Mouse (Mus musculus): ENCODE data around the gene Chst3. TPM values are rescaled to one million over a fixed set of nuclear protein-coding genes. Genes with fewer than 3 reads are reported as not detected.

The Chst3 gene
- polyA plus RNA-seq, 1 experiment from 2014 or later, result 1.5 TPM

GRCm38 (mm10) chr10:60174506-60174905, 44.6 kb downstream of the Chst3 start:
- Histone ChIP-seq H3K4me2 (replicated peaks; ENCODE audit: low read depth, low read length) (no peak overlapping the region), H3K4me3 (ENCODE audit: low read depth, low read length) (no peak overlapping the region), H3K9me3 (ENCODE audit: control insufficient read depth, low read length) (no peaks in the 10 kb centered on the region), H3K27ac (ENCODE audit: low read depth, low read length) (no peak overlapping the region), H3K27me3 (ENCODE audit: control insufficient read depth, insufficient read depth, low read length) (no peaks in the 10 kb centered on the region), H3K36me3 (ENCODE audit: control insufficient read depth, insufficient read depth, low read length) (no peaks in the 10 kb centered on the region), H3K4me1 (replicated peaks; ENCODE audit: control insufficient read depth, insufficient read depth, low read length) (no peaks in the 10 kb centered on the region), H3K9ac (ENCODE audit: low read depth, low read length) (no peak overlapping the region)
- 72% methylated on average over 3 of the region's 3 CpGs for WGBS
- DNase-seq (ENCODE audit: low spot score), result no peak
- ATAC-seq (ENCODE audit: low FRiP score), result no peak

- no peak overlapping the region for H3K27ac ChIP-seq (ENCODE audit: low read depth, low read length)
- DNase-seq (ENCODE audit: low spot score), result no peak
Observed at GRCm38 (mm10) chr10:60173035-60173434, 46.0 kb downstream of the Chst3 start.

GRCm38 (mm10) chr10:60172306-60172705, 46.8 kb downstream of the Chst3 start:
- Histone ChIP-seq H3K27me3 (ENCODE audit: control insufficient read depth, insufficient read depth, low read length) (no peaks in the 10 kb centered on the region), H3K27ac (ENCODE audit: low read depth, low read length) (no peak overlapping the region), H3K9ac (ENCODE audit: low read depth, low read length) (no peak overlapping the region), H3K4me2 (replicated peaks; ENCODE audit: low read depth, low read length) (no peak overlapping the region), H3K9me3 (ENCODE audit: control insufficient read depth, low read length) (no peaks in the 10 kb centered on the region), H3K36me3 (ENCODE audit: control insufficient read depth, insufficient read depth, low read length) (no peaks in the 10 kb centered on the region), H3K4me3 (ENCODE audit: low read depth, low read length) (no peak overlapping the region), H3K4me1 (replicated peaks; ENCODE audit: control insufficient read depth, insufficient read depth, low read length) (no peaks in the 10 kb centered on the region)
- DNase-seq (ENCODE audit: low spot score), result no peak
- no peak for ATAC-seq (ENCODE audit: low FRiP score)
- WGBS, result 93% methylated on average over 4 of the region's 4 CpGs

More at GRCm38 (mm10) chr10:60173035-60173434, 46.0 kb downstream of the Chst3 start:
- H3K4me3 ChIP-seq (ENCODE audit: low read depth, low read length), result no peak overlapping the region
- H3K27me3 ChIP-seq (ENCODE audit: control insufficient read depth, insufficient read depth, low read length), result no peaks in the 10 kb centered on the region
- WGBS, result 89% methylated on average over 10 of the region's 10 CpGs
- H3K9ac ChIP-seq (ENCODE audit: low read depth, low read length), result no peak overlapping the region
- H3K36me3 ChIP-seq (ENCODE audit: control insufficient read depth, insufficient read depth, low read length), result no peaks in the 10 kb centered on the region
- no peaks in the 10 kb centered on the region for H3K4me1 ChIP-seq (replicated peaks; ENCODE audit: control insufficient read depth, insufficient read depth, low read length)
- no peaks in the 10 kb centered on the region for H3K9me3 ChIP-seq (ENCODE audit: control insufficient read depth, low read length)
- ATAC-seq (ENCODE audit: low FRiP score), result no peak
- H3K4me2 ChIP-seq (replicated peaks; ENCODE audit: low read depth, low read length), result no peak overlapping the region

- ATAC-seq (ENCODE audit: low FRiP score) (no peak), DNase-seq (ENCODE audit: low spot score) (no peak)
- Histone ChIP-seq H3K36me3 (ENCODE audit: control insufficient read depth, insufficient read depth, low read length) (no peaks in the 10 kb centered on the region), H3K4me1 (replicated peaks; ENCODE audit: control insufficient read depth, insufficient read depth, low read length) (no peaks in the 10 kb centered on the region), H3K4me2 (replicated peaks; ENCODE audit: low read depth, low read length) (no peak overlapping the region), H3K9me3 (ENCODE audit: control insufficient read depth, low read length) (no peaks in the 10 kb centered on the region), H3K27me3 (ENCODE audit: control insufficient read depth, insufficient read depth, low read length) (no peaks in the 10 kb centered on the region), H3K9ac (ENCODE audit: low read depth, low read length) (no peak overlapping the region), H3K4me3 (ENCODE audit: low read depth, low read length) (no peak overlapping the region), H3K27ac (ENCODE audit: low read depth, low read length) (no peak overlapping the region)
- WGBS, result 97% methylated on average over 5 of the region's 5 CpGs
Observed at GRCm38 (mm10) chr10:60171368-60171767, 47.7 kb downstream of the Chst3 start.

- WGBS, result 83% methylated on average over 10 of the region's 10 CpGs
Observed at GRCm38 (mm10) chr10:60170326-60171089, 48.6 kb downstream of the Chst3 start.

GRCm38 (mm10) chr10:60168960-60169359, 50.1 kb downstream of the Chst3 start:
- Histone ChIP-seq H3K9ac (ENCODE audit: low read depth, low read length) (no peak overlapping the region), H3K36me3 (ENCODE audit: control insufficient read depth, insufficient read depth, low read length) (no peaks in the 10 kb centered on the region), H3K4me1 (replicated peaks; ENCODE audit: control insufficient read depth, insufficient read depth, low read length) (no peaks in the 10 kb centered on the region), H3K4me3 (ENCODE audit: low read depth, low read length) (no peak overlapping the region), H3K27me3 (ENCODE audit: control insufficient read depth, insufficient read depth, low read length) (no peaks in the 10 kb centered on the region), H3K27ac (ENCODE audit: low read depth, low read length) (no peak overlapping the region), H3K9me3 (ENCODE audit: control insufficient read depth, low read length) (no peaks in the 10 kb centered on the region), H3K4me2 (replicated peaks; ENCODE audit: low read depth, low read length) (no peak overlapping the region)
- no peak for DNase-seq (ENCODE audit: low spot score)
- 67% methylated on average over 3 of the region's 3 CpGs for WGBS
- ATAC-seq (ENCODE audit: low FRiP score), result no peak

More at GRCm38 (mm10) chr10:60170326-60171089, 48.6 kb downstream of the Chst3 start:
- ATAC-seq (ENCODE audit: low FRiP score) (no peak), DNase-seq (ENCODE audit: low spot score) (no peak)
- no peak overlapping the region for H3K9ac ChIP-seq (ENCODE audit: low read depth, low read length)
- no peak overlapping the region for H3K27ac ChIP-seq (ENCODE audit: low read depth, low read length)
- no peaks in the 10 kb centered on the region for H3K9me3 ChIP-seq (ENCODE audit: control insufficient read depth, low read length)
- H3K4me2 ChIP-seq (replicated peaks; ENCODE audit: low read depth, low read length), result no peak overlapping the region
- no peaks in the 10 kb centered on the region for H3K27me3 ChIP-seq (ENCODE audit: control insufficient read depth, insufficient read depth, low read length)
- no peak overlapping the region for H3K4me3 ChIP-seq (ENCODE audit: low read depth, low read length)
- no peaks in the 10 kb centered on the region for H3K36me3 ChIP-seq (ENCODE audit: control insufficient read depth, insufficient read depth, low read length)
- H3K4me1 ChIP-seq (replicated peaks; ENCODE audit: control insufficient read depth, insufficient read depth, low read length), result no peaks in the 10 kb centered on the region

GRCm38 (mm10) chr10:60168306-60168705, 50.8 kb downstream of the Chst3 start:
- no peak for ATAC-seq (ENCODE audit: low FRiP score)
- WGBS, result 82% methylated on average over 2 of the region's 2 CpGs
- Histone ChIP-seq H3K4me1 (replicated peaks; ENCODE audit: control insufficient read depth, insufficient read depth, low read length) (no peaks in the 10 kb centered on the region), H3K36me3 (ENCODE audit: control insufficient read depth, insufficient read depth, low read length) (no peaks in the 10 kb centered on the region), H3K9me3 (ENCODE audit: control insufficient read depth, low read length) (no peaks in the 10 kb centered on the region), H3K4me3 (ENCODE audit: low read depth, low read length) (no peak overlapping the region), H3K9ac (ENCODE audit: low read depth, low read length) (no peak overlapping the region), H3K4me2 (replicated peaks; ENCODE audit: low read depth, low read length) (no peak overlapping the region), H3K27ac (ENCODE audit: low read depth, low read length) (no peak overlapping the region), H3K27me3 (ENCODE audit: control insufficient read depth, insufficient read depth, low read length) (no peaks in the 10 kb centered on the region)
- no peak for DNase-seq (ENCODE audit: low spot score)

GRCm38 (mm10) chr10:60166068-60166467, 53.0 kb downstream of the Chst3 start:
- Histone ChIP-seq H3K9me3 (ENCODE audit: control insufficient read depth, low read length) (no peaks in the 10 kb centered on the region), H3K27ac (ENCODE audit: low read depth, low read length) (no peak overlapping the region), H3K4me1 (replicated peaks; ENCODE audit: control insufficient read depth, insufficient read depth, low read length) (no peaks in the 10 kb centered on the region), H3K4me3 (ENCODE audit: low read depth, low read length) (no peak overlapping the region), H3K36me3 (ENCODE audit: control insufficient read depth, insufficient read depth, low read length) (no peaks in the 10 kb centered on the region), H3K9ac (ENCODE audit: low read depth, low read length) (no peak overlapping the region), H3K27me3 (ENCODE audit: control insufficient read depth, insufficient read depth, low read length) (no peaks in the 10 kb centered on the region), H3K4me2 (replicated peaks; ENCODE audit: low read depth, low read length) (no peak overlapping the region)
- ATAC-seq (ENCODE audit: low FRiP score), result no peak
- WGBS, result 15% methylated on average over 3 of the region's 3 CpGs
- no peak for DNase-seq (ENCODE audit: low spot score)

GRCm38 (mm10) chr10:60164869-60165268, 54.2 kb downstream of the Chst3 start:
- WGBS, result 92% methylated on average over 1 of the region's 1 CpGs
- ATAC-seq (ENCODE audit: low FRiP score), result no peak

More at GRCm38 (mm10) chr10:60164869-60165268, 54.2 kb downstream of the Chst3 start:
- Histone ChIP-seq H3K4me3 (ENCODE audit: low read depth, low read length) (no peak overlapping the region), H3K4me1 (replicated peaks; ENCODE audit: control insufficient read depth, insufficient read depth, low read length) (no peaks in the 10 kb centered on the region), H3K27me3 (ENCODE audit: control insufficient read depth, insufficient read depth, low read length) (no peaks in the 10 kb centered on the region), H3K9ac (ENCODE audit: low read depth, low read length) (no peak overlapping the region), H3K9me3 (ENCODE audit: control insufficient read depth, low read length) (no peaks in the 10 kb centered on the region), H3K27ac (ENCODE audit: low read depth, low read length) (no peak overlapping the region), H3K36me3 (ENCODE audit: control insufficient read depth, insufficient read depth, low read length) (no peaks in the 10 kb centered on the region), H3K4me2 (replicated peaks; ENCODE audit: low read depth, low read length) (no peak overlapping the region)
- no peak for DNase-seq (ENCODE audit: low spot score)

All from hindbrain, embryonic 11.5 days (tissue).